Mouse (Mus musculus): ENCODE results near the gene Helb. TPM values are rescaled to one million over a fixed set of nuclear protein-coding genes. Genes with fewer than 3 reads are reported as not detected.

Gene Helb
- polyA plus RNA-seq, 1 experiment from 2014 or later = 1.5 TPM

Other genes starting within 250 kb of the Helb start
- gene Tmbim4, start 88.6 kb upstream of the Helb start, polyA plus RNA-seq (2015; fragmentation: Nextera tagmentation; extraction: Ambion mirVana) = 88.7 and 89.7 TPM in 2 replicates
- 0.25 and 0.33 TPM in 2 replicates for gene Irak3, start 89.1 kb upstream of the Helb start, polyA plus RNA-seq (2015; fragmentation: Nextera tagmentation; extraction: Ambion mirVana)
- 31.8 and 32.7 TPM in 2 replicates for gene Llph, start 114.1 kb upstream of the Helb start, polyA plus RNA-seq (2015; fragmentation: Nextera tagmentation; extraction: Ambion mirVana)

All from midbrain, embryonic 16.5 days (tissue).